Mouse (Mus musculus): ENCODE measurements around the gene Furin. TPM values are rescaled to one million over a fixed set of nuclear protein-coding genes. Genes with fewer than 3 reads are reported as not detected.

Furin gene
- polyA plus RNA-seq, 1 experiment: 145 TPM

DNA sequence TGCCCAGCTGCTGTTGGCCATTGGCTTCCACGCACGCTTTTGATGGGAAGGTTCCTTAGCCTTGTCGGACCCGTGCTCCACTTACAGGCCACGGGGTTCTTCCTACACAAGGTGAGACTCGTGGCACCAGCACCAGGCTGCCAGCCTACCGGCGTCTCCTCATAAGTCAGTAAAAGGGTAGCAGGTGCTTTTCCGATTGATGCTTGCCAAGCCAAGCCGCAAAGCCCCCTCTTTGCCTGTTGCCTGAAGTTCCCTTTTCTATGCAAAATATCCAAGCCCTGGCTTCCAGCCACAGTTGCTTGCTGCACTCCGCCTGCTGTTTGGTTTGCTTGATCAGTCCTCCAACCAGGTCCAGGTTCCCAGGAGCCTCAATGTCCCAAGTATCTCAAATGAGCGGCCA lies 31.4 kb downstream of the Furin start:
- Histone ChIP-seq H3K4me1 (ENCODE audit: control insufficient read depth, insufficient read depth, low read length) (peaks cover 2% of the 10 kb centered on the region; the same call in 1 of the 2 replicates), H3K27me3 (replicated peaks; ENCODE audit: control insufficient read depth, insufficient read depth, low read length) (no peaks in the 10 kb centered on the region), H3K4me3 (ENCODE audit: insufficient read depth, low read depth, low read length) (no peak overlapping the region), H3K36me3 (ENCODE audit: control insufficient read depth, insufficient read depth, low read length) (no peaks in the 10 kb centered on the region), H3K27ac (ENCODE audit: insufficient read depth, low read depth, low read length) (no peak overlapping the region)
- TF ChIP-seq CTCF (conservative IDR thresholded peaks at IDR 0.05; ENCODE audit: insufficient read depth, insufficient read length, low read depth, low read length): no peak
- TF ChIP-seq POLR2A (IDR thresholded peaks at IDR 0.05; ENCODE audit: low read depth, low read length): no peak
- no peak for DNase-seq
- 89% methylated on average over 12 of the region's 12 CpGs for WGBS

GRCm38 (mm10) chr7:80373352-80373751 lies 31.9 kb downstream of the Furin start:
- Histone ChIP-seq H3K27ac (ENCODE audit: insufficient read depth, low read depth, low read length) (no peak overlapping the region), H3K4me3 (ENCODE audit: insufficient read depth, low read depth, low read length) (no peak overlapping the region), H3K36me3 (ENCODE audit: control insufficient read depth, insufficient read depth, low read length) (no peaks in the 10 kb centered on the region), H3K27me3 (replicated peaks; ENCODE audit: control insufficient read depth, insufficient read depth, low read length) (no peaks in the 10 kb centered on the region), H3K4me1 (ENCODE audit: control insufficient read depth, insufficient read depth, low read length) (peaks cover 2% of the 10 kb centered on the region; the same call in 1 of the 2 replicates)
- TF ChIP-seq CTCF (conservative IDR thresholded peaks at IDR 0.05; ENCODE audit: insufficient read depth, insufficient read length, low read depth, low read length) (no peak), POLR2A (IDR thresholded peaks at IDR 0.05; ENCODE audit: low read depth, low read length) (no peak)
- DNase-seq: no peak
- WGBS: 78% methylated on average over 4 of the region's 4 CpGs

GRCm38 (mm10) chr7:80372667-80373066 lies 32.6 kb downstream of the Furin start:
- TF ChIP-seq CTCF (conservative IDR thresholded peaks at IDR 0.05; ENCODE audit: insufficient read depth, insufficient read length, low read depth, low read length) (no peak), POLR2A (IDR thresholded peaks at IDR 0.05; ENCODE audit: low read depth, low read length) (no peak)
- WGBS: 76% methylated on average over 2 of the region's 2 CpGs
- Histone ChIP-seq H3K4me3 (ENCODE audit: insufficient read depth, low read depth, low read length) (no peak overlapping the region), H3K27me3 (replicated peaks; ENCODE audit: control insufficient read depth, insufficient read depth, low read length) (no peaks in the 10 kb centered on the region), H3K36me3 (ENCODE audit: control insufficient read depth, insufficient read depth, low read length) (no peaks in the 10 kb centered on the region), H3K4me1 (ENCODE audit: control insufficient read depth, insufficient read depth, low read length) (peaks cover 2% of the 10 kb centered on the region; the same call in 1 of the 2 replicates), H3K27ac (ENCODE audit: insufficient read depth, low read depth, low read length) (no peak overlapping the region)
- DNase-seq: no peak

GRCm38 (mm10) chr7:80372166-80372565 lies 33.1 kb downstream of the Furin start:
- Histone ChIP-seq H3K36me3 (ENCODE audit: control insufficient read depth, insufficient read depth, low read length) (no peaks in the 10 kb centered on the region), H3K27me3 (replicated peaks; ENCODE audit: control insufficient read depth, insufficient read depth, low read length) (no peaks in the 10 kb centered on the region), H3K27ac (ENCODE audit: insufficient read depth, low read depth, low read length) (no peak overlapping the region), H3K4me3 (ENCODE audit: insufficient read depth, low read depth, low read length) (no peak overlapping the region), H3K4me1 (ENCODE audit: control insufficient read depth, insufficient read depth, low read length) (peaks cover 2% of the 10 kb centered on the region; the same call in 1 of the 2 replicates)
- TF ChIP-seq POLR2A (IDR thresholded peaks at IDR 0.05; ENCODE audit: low read depth, low read length) (no peak), CTCF (conservative IDR thresholded peaks at IDR 0.05; ENCODE audit: insufficient read depth, insufficient read length, low read depth, low read length) (no peak)
- WGBS: 94% methylated on average over 3 of the region's 3 CpGs
- no peak for DNase-seq

DNA sequence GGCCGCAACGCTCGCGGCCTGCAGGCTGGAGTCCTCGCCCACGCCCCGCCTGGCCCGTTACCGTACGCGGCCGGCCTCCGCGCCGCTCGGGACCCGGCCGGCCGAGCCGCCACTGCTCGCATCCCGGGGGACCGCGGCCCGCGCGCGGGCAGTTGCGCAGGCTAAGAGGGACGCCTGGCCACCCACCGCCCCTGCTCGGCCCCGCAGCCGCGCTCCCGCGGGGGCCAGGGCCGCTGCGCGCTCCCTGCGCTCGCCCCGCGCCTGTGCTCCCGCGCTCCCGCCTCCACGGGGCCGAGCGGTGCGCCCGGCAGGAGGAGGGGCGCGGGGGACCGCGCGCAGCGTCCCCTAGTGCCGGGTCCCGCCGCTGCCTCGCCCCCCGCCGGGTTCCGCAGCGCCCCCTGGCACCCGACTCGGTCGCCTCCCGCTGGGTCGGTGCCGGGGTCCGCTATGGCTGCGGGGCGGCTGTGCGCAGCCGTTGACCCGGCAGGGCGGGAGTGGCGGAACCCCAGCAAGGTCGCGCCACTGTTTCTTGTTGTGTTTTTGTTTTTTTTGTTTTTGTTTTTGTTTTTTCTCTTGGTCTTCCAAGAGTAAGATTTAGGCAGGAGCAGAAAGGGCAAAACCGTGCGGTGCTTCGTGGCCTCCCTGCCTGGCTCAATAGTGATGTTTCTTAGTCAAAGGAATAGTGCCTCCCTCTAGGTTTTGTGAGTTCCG lies 34.0 kb downstream of the Furin start, which contains the start of gene Man2a2:
Man2a2 (minus strand) TSS at position 335 of the 711 bp plus-strand sequence.
- peaks cover 2% of the 10 kb centered on the region; the same call in 1 of the 2 replicates for H3K4me1 ChIP-seq (ENCODE audit: control insufficient read depth, insufficient read depth, low read length)
- peak within 1 kb of the TSS; percentile 13 for H3K27ac ChIP-seq (ENCODE audit: insufficient read depth, low read depth, low read length)
- TF ChIP-seq POLR2A (IDR thresholded peaks at IDR 0.05; ENCODE audit: low read depth, low read length) (no peak), CTCF (conservative IDR thresholded peaks at IDR 0.05; ENCODE audit: insufficient read depth, insufficient read length, low read depth, low read length) (peak; percentile 46)
- under 1% methylated on average over 86 of the region's 86 CpGs for WGBS
- H3K4me3 ChIP-seq (ENCODE audit: insufficient read depth, low read depth, low read length): peak within 1 kb of the TSS; percentile 79
- no peaks in the 10 kb centered on the region for H3K27me3 ChIP-seq (replicated peaks; ENCODE audit: control insufficient read depth, insufficient read depth, low read length)
- H3K36me3 ChIP-seq (ENCODE audit: control insufficient read depth, insufficient read depth, low read length): no peaks in the 10 kb centered on the region
- DNase-seq: peak; percentile 74

GRCm38 (mm10) chr7:80370649-80371040 lies 34.6 kb downstream of the Furin start:
- Histone ChIP-seq H3K4me1 (ENCODE audit: control insufficient read depth, insufficient read depth, low read length) (peaks cover 2% of the 10 kb centered on the region; the same call in 1 of the 2 replicates), H3K27me3 (replicated peaks; ENCODE audit: control insufficient read depth, insufficient read depth, low read length) (no peaks in the 10 kb centered on the region), H3K4me3 (ENCODE audit: insufficient read depth, low read depth, low read length) (peak overlapping the region; percentile 79), H3K36me3 (ENCODE audit: control insufficient read depth, insufficient read depth, low read length) (no peaks in the 10 kb centered on the region), H3K27ac (ENCODE audit: insufficient read depth, low read depth, low read length) (peak overlapping the region; percentile 13)
- under 1% methylated on average over 31 of the region's 31 CpGs for WGBS
- DNase-seq: peak; percentile 90
- TF ChIP-seq POLR2A (IDR thresholded peaks at IDR 0.05; ENCODE audit: low read depth, low read length) (no peak), CTCF (conservative IDR thresholded peaks at IDR 0.05; ENCODE audit: insufficient read depth, insufficient read length, low read depth, low read length) (no peak)

DNA sequence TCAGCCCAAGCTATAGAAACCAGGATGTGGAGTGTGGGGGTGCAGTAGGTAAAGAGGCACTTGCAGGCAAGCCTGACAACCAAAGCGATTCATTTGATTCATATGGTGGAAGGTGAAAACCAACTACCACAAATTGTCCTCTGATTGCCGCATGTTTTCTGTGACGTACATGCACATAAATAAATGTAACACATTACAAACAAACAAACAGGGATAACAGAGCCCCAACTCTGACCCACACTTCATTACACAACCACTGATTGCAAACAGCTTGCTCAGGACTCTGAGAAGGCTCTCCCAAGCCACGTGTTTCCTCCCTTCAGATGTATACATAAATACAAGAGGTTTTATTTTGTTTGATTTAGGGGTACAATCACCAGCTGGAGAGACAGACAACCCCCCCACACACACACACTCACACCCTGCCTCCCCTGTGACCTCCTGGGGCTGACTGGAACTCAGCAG lies 35.2 kb downstream of the Furin start:
- no peak for TF ChIP-seq POLR2A (IDR thresholded peaks at IDR 0.05; ENCODE audit: low read depth, low read length)
- no peak for TF ChIP-seq CTCF (conservative IDR thresholded peaks at IDR 0.05; ENCODE audit: insufficient read depth, insufficient read length, low read depth, low read length)
- Histone ChIP-seq H3K27ac (ENCODE audit: insufficient read depth, low read depth, low read length) (peak overlapping the region; percentile 13; the same call in 1 of the 2 replicates), H3K36me3 (ENCODE audit: control insufficient read depth, insufficient read depth, low read length) (no peaks in the 10 kb centered on the region), H3K4me3 (ENCODE audit: insufficient read depth, low read depth, low read length) (peak overlapping the region; percentile 79; the same call in 1 of the 2 replicates), H3K27me3 (replicated peaks; ENCODE audit: control insufficient read depth, insufficient read depth, low read length) (no peaks in the 10 kb centered on the region), H3K4me1 (ENCODE audit: control insufficient read depth, insufficient read depth, low read length) (peaks cover 2% of the 10 kb centered on the region; the same call in 1 of the 2 replicates)
- DNase-seq: no peak
- 57% methylated on average over 4 of the region's 4 CpGs for WGBS
